Mouse (Mus musculus) myocyte (in vitro differentiated cells): Measurements from ENCODE around the gene Mbnl2.

Source experiments
- CEBPB ChIP-seq: IDR thresholded peaks from 2 replicates; pipeline ENCODE4 v1.6.1; 2011; ENCODE audit warnings: mild to moderate bottlenecking, moderate library complexity; ENCODE audit not compliant: poor library complexity, insufficient read depth, severe bottlenecking
- E2F4 ChIP-seq: IDR thresholded peaks from one replicate; pipeline ENCODE4 v1.6.1; 2011; ENCODE audit warnings: mild to moderate bottlenecking, control low read depth, moderate library complexity; ENCODE audit not compliant: insufficient read depth
- MAX ChIP-seq: IDR thresholded peaks from one replicate; pipeline ENCODE4 v1.6.1; 2011; ENCODE audit warnings: low read depth, mild to moderate bottlenecking, control low read depth
- MYOD1 ChIP-seq, 3 experiments: IDR thresholded peaks; one replicate each; pipeline ENCODE4 v1.6.1; 2011; ENCODE audit warnings: control low read depth in 2 of 3, low read depth in 2 of 3, mild to moderate bottlenecking in 2 of 3, moderate library complexity in 1 of 3; ENCODE audit not compliant: insufficient read length in 2 of 3, control insufficient read depth in 1 of 3
- POLR2A ChIP-seq: IDR thresholded peaks from one replicate; pipeline ENCODE4 v1.6.1; 2011; ENCODE audit warnings: low read depth, mild to moderate bottlenecking, control low read depth, moderate library complexity; ENCODE audit not compliant: insufficient read length
- POLR2AphosphoS2 ChIP-seq: IDR thresholded peaks from one replicate; pipeline ENCODE4 v1.6.1; 2011; ENCODE audit warnings: low read depth, control low read depth; ENCODE audit not compliant: insufficient read length
- REST ChIP-seq: IDR thresholded peaks from one replicate; pipeline ENCODE4 v1.6.1; 2011; ENCODE audit warnings: mild to moderate bottlenecking, control low read depth, moderate library complexity; ENCODE audit not compliant: insufficient read depth, insufficient read length
- SRF ChIP-seq: IDR thresholded peaks from one replicate; pipeline ENCODE4 v1.6.1; 2011; ENCODE audit warnings: low read depth; ENCODE audit not compliant: control insufficient read depth, insufficient read length
- TCF12 ChIP-seq: IDR thresholded peaks from one replicate; pipeline ENCODE4 v1.6.1; 2011; ENCODE audit warnings: mild to moderate bottlenecking, control low read depth; ENCODE audit not compliant: poor library complexity, insufficient read depth, severe bottlenecking
- TCF3 ChIP-seq: IDR thresholded peaks from one replicate; pipeline ENCODE4 v1.6.1; 2011; ENCODE audit warnings: low read depth, control low read depth; ENCODE audit not compliant: insufficient read length
- USF1 ChIP-seq: IDR thresholded peaks from one replicate; pipeline ENCODE4 v1.6.1; 2011; ENCODE audit warnings: low read depth, mild to moderate bottlenecking, control low read depth, moderate library complexity

- TF ChIP-seq USF1 (no peak), MAX (no peak), POLR2A (no peak), POLR2AphosphoS2 (no peak), TCF3 (no peak), TCF12 (no peak), CEBPB (no peak), E2F4 (no peak), MYOD1 (IDR thresholded peaks at IDR 0.05; ENCODE audit: control insufficient read depth in 1 of 3, insufficient read length in 2 of 3, low read depth in 2 of 3) (no peak), SRF (no peak), REST (no peak)
These were observed 23.0 kb downstream of the Mbnl2 start for GRCm38 (mm10) chr14:120298439-120298838.
